In the genomic region with DNA sequence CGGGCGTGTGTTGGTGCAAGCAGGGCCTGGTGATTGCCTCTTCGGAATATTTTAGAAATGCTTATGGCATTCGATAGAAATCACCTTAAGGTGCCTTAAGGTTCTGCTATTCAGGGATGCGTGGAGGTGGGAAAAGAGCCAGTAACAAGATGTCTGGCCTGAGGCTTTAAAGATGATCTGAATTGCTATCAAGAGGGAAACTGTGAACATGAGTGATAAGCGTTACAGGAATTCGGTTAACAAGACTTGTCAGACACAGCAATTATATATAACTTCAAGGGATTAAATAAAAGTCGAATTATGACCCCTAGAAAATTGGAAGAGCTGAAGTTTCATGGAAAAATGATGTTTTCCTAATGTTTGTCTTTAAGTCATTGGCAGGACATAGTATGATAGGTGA, we compare ENCODE assay signal across 14 mouse cellular contexts. TPM values are rescaled to one million over a fixed set of nuclear protein-coding genes. Genes with fewer than 3 reads are reported as not detected.
DNase-seq lines count a peak whose midpoint lies in the region; ATAC-seq lines count a peak whose summit lies in the region.
"Had no signal": no experiment of that assay in that cellular context is flagged by ENCODE, and none has a peak within 500 bp of the region (broad histone marks: within the 10 kb centered on the region; RNA-seq: fewer than 3 reads in every experiment).

No protein-coding gene starts in this region.

- H3K36me3 ChIP-seq in forebrain, embryonic 10.5 days (replicated peaks) = peaks cover 9% of the 10 kb centered on the region; the same call in 1 of the 2 replicates
- no peaks in the 10 kb centered on the region for H3K36me3 ChIP-seq in forebrain, embryonic 11.5 days (ENCODE audit: control insufficient read depth, insufficient read depth, low read length)
- H3K36me3 ChIP-seq in intestine, embryonic 15.5 days = no peaks in the 10 kb centered on the region
- H3K36me3 ChIP-seq in intestine, embryonic 16.5 days (ENCODE audit: control insufficient read depth, insufficient read depth, low read length) = no peaks in the 10 kb centered on the region
- H3K36me3 ChIP-seq in embryonic facial prominence, embryonic 10.5 days (replicated peaks) = peaks cover 13% of the 10 kb centered on the region
- H3K36me3 ChIP-seq in limb, embryonic 11.5 days (ENCODE audit: control insufficient read depth, insufficient read depth, low read length) = no peaks in the 10 kb centered on the region

- 91% methylated on average over 8 of the region's 8 CpGs for WGBS in forebrain, embryonic 10.5 days
- WGBS in forebrain, embryonic 11.5 days = 90% methylated on average over 8 of the region's 8 CpGs
- 88% methylated on average over 8 of the region's 8 CpGs for WGBS in intestine, embryonic 15.5 days
- 88% methylated on average over 8 of the region's 8 CpGs for WGBS in intestine, embryonic 16.5 days
- WGBS in embryonic facial prominence, embryonic 10.5 days = 88% methylated on average over 8 of the region's 8 CpGs
- 93% methylated on average over 8 of the region's 8 CpGs for WGBS in limb, embryonic 11.5 days

- H3K27me3 ChIP-seq in forebrain, embryonic 10.5 days (ENCODE audit: poor library complexity, severe bottlenecking) = no peaks in the 10 kb centered on the region
- no peaks in the 10 kb centered on the region for H3K27me3 ChIP-seq in forebrain, embryonic 11.5 days (ENCODE audit: control insufficient read depth, insufficient read depth, low read length)
- no peaks in the 10 kb centered on the region for H3K27me3 ChIP-seq in intestine, embryonic 15.5 days (replicated peaks)
- H3K27me3 ChIP-seq in intestine, embryonic 16.5 days (replicated peaks; ENCODE audit: control insufficient read depth, insufficient read depth, low read length) = no peaks in the 10 kb centered on the region
- H3K27me3 ChIP-seq in embryonic facial prominence, embryonic 10.5 days (replicated peaks; ENCODE audit: low read depth, poor library complexity, severe bottlenecking) = no peaks in the 10 kb centered on the region
- no peaks in the 10 kb centered on the region for H3K27me3 ChIP-seq in limb, embryonic 11.5 days (ENCODE audit: control insufficient read depth, insufficient read depth, low read length)

- H3K9ac ChIP-seq in forebrain, embryonic 11.5 days (ENCODE audit: low read length) = no peak overlapping the region
- H3K9ac ChIP-seq in intestine, embryonic 15.5 days = no peak overlapping the region
- no peak overlapping the region for H3K9ac ChIP-seq in intestine, embryonic 16.5 days (ENCODE audit: low read depth, low read length)
- no peak overlapping the region for H3K9ac ChIP-seq in limb, embryonic 11.5 days (ENCODE audit: low read length)

- no peak for ATAC-seq in forebrain, embryonic 11.5 days (replicated peaks; ENCODE audit: low FRiP score)
- ATAC-seq in intestine, embryonic 15.5 days = no peak
- no peak for ATAC-seq in intestine, embryonic 16.5 days
- no peak for ATAC-seq in limb, embryonic 11.5 days (ENCODE audit: insufficient number of reproducible peaks, low FRiP score, low TSS enrichment, low read depth)
- ATAC-seq: inflammation-experienced regulatory T-cells, adult 6 months had no signal

- peaks cover 59% of the 10 kb centered on the region for H3K4me1 ChIP-seq in forebrain, embryonic 10.5 days
- peaks cover 31% of the 10 kb centered on the region for H3K4me1 ChIP-seq in forebrain, embryonic 11.5 days (replicated peaks; ENCODE audit: control insufficient read depth, insufficient read depth, low read length)
- peaks cover 42% of the 10 kb centered on the region for H3K4me1 ChIP-seq in intestine, embryonic 15.5 days (replicated peaks)
- H3K4me1 ChIP-seq in intestine, embryonic 16.5 days (ENCODE audit: control insufficient read depth, insufficient read depth, low read length) = peaks cover 33% of the 10 kb centered on the region
- peaks cover 66% of the 10 kb centered on the region for H3K4me1 ChIP-seq in embryonic facial prominence, embryonic 10.5 days
- peaks cover 55% of the 10 kb centered on the region for H3K4me1 ChIP-seq in limb, embryonic 11.5 days (ENCODE audit: control insufficient read depth, insufficient read depth, low read length)

- DNase-seq in forebrain, embryonic 10.5 days (ENCODE audit: extremely low spot score, low spot score) = no peak
- DNase-seq in forebrain, embryonic 11.5 days (ENCODE audit: low spot score) = no peak
- DNase-seq in embryonic facial prominence, embryonic 10.5 days (ENCODE audit: low spot score) = no peak
- no peak for DNase-seq in limb, embryonic 11.5 days (ENCODE audit: low spot score)
- DNase-seq in layer of hippocampus, postnatal 14 days (ENCODE audit: low spot score in 2 of 2) = no peak
- no peak for DNase-seq in embryo, embryonic 9.5 days (ENCODE audit: extremely low spot score)
- DNase-seq: adrenal gland, postnatal 36 days; cerebellum, adult 11-12 months; liver; midbrain, embryonic 14.5 days; thymus, adult 2 months had no signal

- H3K9me3 ChIP-seq in forebrain, embryonic 10.5 days = no peaks in the 10 kb centered on the region
- no peaks in the 10 kb centered on the region for H3K9me3 ChIP-seq in forebrain, embryonic 11.5 days (ENCODE audit: control insufficient read depth, low read length)
- no peaks in the 10 kb centered on the region for H3K9me3 ChIP-seq in intestine, embryonic 15.5 days
- H3K9me3 ChIP-seq in intestine, embryonic 16.5 days (ENCODE audit: control insufficient read depth, low read length) = no peaks in the 10 kb centered on the region
- no peaks in the 10 kb centered on the region for H3K9me3 ChIP-seq in embryonic facial prominence, embryonic 10.5 days
- no peaks in the 10 kb centered on the region for H3K9me3 ChIP-seq in limb, embryonic 11.5 days (ENCODE audit: control insufficient read depth, low read length)

- H3K4me3 ChIP-seq in forebrain, embryonic 10.5 days = no peak overlapping the region
- H3K4me3 ChIP-seq in forebrain, embryonic 11.5 days (ENCODE audit: low read depth, low read length) = no peak overlapping the region
- H3K4me3 ChIP-seq in intestine, embryonic 15.5 days (replicated peaks) = no peak overlapping the region
- H3K4me3 ChIP-seq in intestine, embryonic 16.5 days (ENCODE audit: low read length) = no peak overlapping the region
- H3K4me3 ChIP-seq in embryonic facial prominence, embryonic 10.5 days = no peak overlapping the region
- no peak overlapping the region for H3K4me3 ChIP-seq in limb, embryonic 11.5 days (ENCODE audit: low read depth, low read length)

- peak overlapping the region; percentile 88; the same call in 1 of the 2 replicates for H3K27ac ChIP-seq in forebrain, embryonic 10.5 days
- no peak overlapping the region for H3K27ac ChIP-seq in forebrain, embryonic 11.5 days (ENCODE audit: low read depth, low read length)
- H3K27ac ChIP-seq in intestine, embryonic 15.5 days = peak overlapping the region; percentile 58; the same call in 1 of the 2 replicates
- no peak overlapping the region for H3K27ac ChIP-seq in intestine, embryonic 16.5 days (ENCODE audit: low read length)
- H3K27ac ChIP-seq in embryonic facial prominence, embryonic 10.5 days (replicated peaks) = peak overlapping the region; percentile 77
- peak overlapping the region; percentile 99 for H3K27ac ChIP-seq in limb, embryonic 11.5 days (replicated peaks; ENCODE audit: low read depth, low read length)

- no peak overlapping the region for H3K4me2 ChIP-seq in forebrain, embryonic 11.5 days (ENCODE audit: low read depth, low read length, severe bottlenecking)
- no peak overlapping the region for H3K4me2 ChIP-seq in intestine, embryonic 15.5 days (replicated peaks)
- H3K4me2 ChIP-seq in intestine, embryonic 16.5 days (ENCODE audit: low read depth, low read length) = no peak overlapping the region
- H3K4me2 ChIP-seq in limb, embryonic 11.5 days (ENCODE audit: low read depth, severe bottlenecking) = no peak overlapping the region

RNA-seq across cellular contexts. Expression of a gene that starts 51.7 kb away (rescaled TPM):
- 19.1 and 21.2 TPM in 2 replicates for polyA plus RNA-seq in forebrain, embryonic 10.5 days (2016; fragmentation: Nextera tagmentation; extraction: Ambion mirVana)
- 27.6 TPM in 2 replicates for polyA plus RNA-seq in forebrain, embryonic 11.5 days (2014; fragmentation: Nextera tagmentation; extraction: Ambion mirVana)
- 15.8 and 17.9 TPM in 2 replicates for polyA plus RNA-seq in intestine, embryonic 15.5 days (2015; fragmentation: Nextera tagmentation; extraction: Ambion mirVana)
- 9.1 and 10.9 TPM in 2 replicates for polyA plus RNA-seq in intestine, embryonic 16.5 days (2015; fragmentation: Nextera tagmentation; extraction: Ambion mirVana)
- polyA plus RNA-seq in embryonic facial prominence, embryonic 10.5 days (2016; fragmentation: Nextera tagmentation; extraction: Ambion mirVana) = 22.0 and 23.2 TPM in 2 replicates
- 33.4 and 35.1 TPM in 2 replicates for polyA plus RNA-seq in limb, embryonic 11.5 days (2014; fragmentation: Nextera tagmentation; extraction: Ambion mirVana)
- 10 to 100 TPM; 27.4 to 31.3 TPM for total RNA-seq in layer of hippocampus, postnatal 14 days (2021)

Comparison
In these comparisons a context has a peak if more than half of its experiments do, and no peak if none do; other contexts are left out.
1. H3K27ac ChIP-seq: peak in forebrain, embryonic 10.5 days (single experiment), intestine, embryonic 15.5 days (single experiment), embryonic facial prominence, embryonic 10.5 days (single experiment) and limb, embryonic 11.5 days (single experiment); none in forebrain, embryonic 11.5 days (single experiment) and intestine, embryonic 16.5 days (single experiment).